ENCODE assay signal across 9 mouse cellular contexts in genomic region chr17:85395502-85395901, GRCm38 (mm10).
DNase-seq lines count a peak whose midpoint lies in the region; ATAC-seq lines count a peak whose summit lies in the region.
"Had no signal": no experiment of that assay in that cellular context is flagged by ENCODE, and none has a peak within 500 bp of the region (broad histone marks: within the 10 kb centered on the region; RNA-seq: fewer than 3 reads in every experiment).

No protein-coding gene starts in this region.

- peaks cover 8% of the 10 kb centered on the region for H3K27me3 ChIP-seq in forebrain, embryonic 15.5 days
- H3K27me3 ChIP-seq: megakaryocyte, embryonic 14.5 days had no signal

- peak; percentile 2 for DNase-seq in gastrocnemius, adult 18-20 months (ENCODE audit: low spot score)
- DNase-seq in gastrocnemius, postnatal 10 days: no peak
- peak; percentile 85 for DNase-seq in A20 (ENCODE audit: low read depth, low spot score)
- DNase-seq in lung, postnatal 25 days (ENCODE audit: low spot score): peak; percentile 19
- DNase-seq in cerebellum, postnatal 25 days: no peak
- no peak for DNase-seq in testis, postnatal 10 days (ENCODE audit: low spot score)
- DNase-seq in layer of hippocampus, postnatal 36 days: no peak

- H3K36me3 ChIP-seq in forebrain, embryonic 15.5 days: no peaks in the 10 kb centered on the region

- H3K4me1 ChIP-seq in forebrain, embryonic 15.5 days: peaks cover 44% of the 10 kb centered on the region
- H3K4me1 ChIP-seq: megakaryocyte, embryonic 14.5 days had no signal

- H3K4me2 ChIP-seq in forebrain, embryonic 15.5 days (replicated peaks): peak overlapping the region; percentile 37

- H3K27ac ChIP-seq in forebrain, embryonic 15.5 days (replicated peaks): peak overlapping the region; percentile 63; the same call in 1 of the 2 replicates

- H3K9me3 ChIP-seq in forebrain, embryonic 15.5 days: no peaks in the 10 kb centered on the region
- H3K9me3 ChIP-seq: megakaryocyte, embryonic 14.5 days had no signal

- WGBS in forebrain, embryonic 15.5 days: 32% methylated on average over 5 of the region's 5 CpGs

- peak; percentile 55; the same call in 1 of the 2 replicates for ATAC-seq in forebrain, embryonic 15.5 days (replicated peaks)

- no peak overlapping the region for H3K4me3 ChIP-seq in forebrain, embryonic 15.5 days
- H3K4me3 ChIP-seq: megakaryocyte, embryonic 14.5 days had no signal

- no peak overlapping the region for H3K9ac ChIP-seq in forebrain, embryonic 15.5 days (replicated peaks)

Comparison
In these comparisons a context has a peak if more than half of its experiments do, and no peak if none do; other contexts are left out.
1. DNase-seq: peak in gastrocnemius, adult 18-20 months (single experiment), A20 (single experiment) and lung, postnatal 25 days (single experiment); none in gastrocnemius, postnatal 10 days (single experiment), cerebellum, postnatal 25 days (0 of 2), testis, postnatal 10 days (single experiment) and layer of hippocampus, postnatal 36 days (0 of 2).